Mouse (Mus musculus): ENCODE results near the gene Astn1. TPM values are rescaled to one million over a fixed set of nuclear protein-coding genes. Genes with fewer than 3 reads are reported as not detected.

Gene Astn1
- polyA plus RNA-seq, 1 experiment from 2014 or later = 1.0 TPM

GRCm38 (mm10) chr1:158597996-158598395 lies 235.9 kb downstream of the Astn1 start:
- no peaks in the 10 kb centered on the region for H3K36me3 ChIP-seq (ENCODE audit: control insufficient read depth, insufficient read depth, low read length)
- H3K4me1 ChIP-seq (ENCODE audit: control insufficient read depth in 2 of 2, insufficient read depth in 2 of 2, low read length in 2 of 2) = no peaks in the 10 kb centered on the region
- ATAC-seq (ENCODE audit: insufficient number of reproducible peaks, insufficient read depth, low FRiP score, low read depth) = no peak
- 71% methylated on average over 7 of the region's 7 CpGs for WGBS
- H3K27me3 ChIP-seq (ENCODE audit: control insufficient read depth, insufficient read depth, low read length) = no peaks in the 10 kb centered on the region
- no peak overlapping the region for H3K4me3 ChIP-seq (ENCODE audit: control insufficient read depth in 1 of 2, insufficient read depth in 1 of 2, low read depth in 1 of 2, low read length in 2 of 2)
- H3K27ac ChIP-seq (replicated peaks in 1 of 2; ENCODE audit: control insufficient read depth in 1 of 2, insufficient read depth in 1 of 2, low read depth in 2 of 2, low read length in 2 of 2) = no peak overlapping the region
- no peaks in the 10 kb centered on the region for H3K9me3 ChIP-seq (ENCODE audit: control insufficient read depth, low read length)
- H3K9ac ChIP-seq (ENCODE audit: low read length) = no peak overlapping the region
- H3K4me2 ChIP-seq (ENCODE audit: low read length) = no peak overlapping the region

GRCm38 (mm10) chr1:158599435-158599834 lies 237.4 kb downstream of the Astn1 start:
- H3K4me2 ChIP-seq (ENCODE audit: low read length) = no peak overlapping the region
- no peaks in the 10 kb centered on the region for H3K27me3 ChIP-seq (ENCODE audit: control insufficient read depth, insufficient read depth, low read length)
- ATAC-seq (ENCODE audit: insufficient number of reproducible peaks, insufficient read depth, low FRiP score, low read depth) = no peak
- H3K4me3 ChIP-seq (ENCODE audit: control insufficient read depth in 1 of 2, insufficient read depth in 1 of 2, low read depth in 1 of 2, low read length in 2 of 2) = no peak overlapping the region
- 81% methylated on average over 2 of the region's 2 CpGs for WGBS
- H3K9ac ChIP-seq (ENCODE audit: low read length) = no peak overlapping the region
- no peaks in the 10 kb centered on the region for H3K4me1 ChIP-seq (ENCODE audit: control insufficient read depth in 2 of 2, insufficient read depth in 2 of 2, low read length in 2 of 2)
- no peaks in the 10 kb centered on the region for H3K9me3 ChIP-seq (ENCODE audit: control insufficient read depth, low read length)
- no peaks in the 10 kb centered on the region for H3K36me3 ChIP-seq (ENCODE audit: control insufficient read depth, insufficient read depth, low read length)
- H3K27ac ChIP-seq (replicated peaks in 1 of 2; ENCODE audit: control insufficient read depth in 1 of 2, insufficient read depth in 1 of 2, low read depth in 2 of 2, low read length in 2 of 2) = no peak overlapping the region

DNA sequence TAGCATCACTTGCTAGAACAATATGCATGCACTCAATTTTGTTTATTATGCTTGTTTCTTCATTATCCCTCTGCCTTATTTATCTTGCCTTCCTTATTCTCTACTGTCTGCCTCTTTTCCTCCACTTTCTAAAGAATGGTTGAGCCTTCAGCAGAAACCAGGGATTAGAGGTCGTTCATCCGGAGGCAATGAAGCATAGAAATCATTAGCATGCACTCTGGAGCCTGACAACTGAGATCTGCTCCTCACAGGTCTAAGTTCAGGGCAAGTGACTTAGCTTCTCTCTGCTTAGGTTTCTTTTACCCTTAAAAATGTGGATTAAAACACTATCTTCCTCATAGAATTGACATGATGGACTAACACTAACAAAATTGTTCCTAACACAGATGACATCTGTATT lies 241.0 kb downstream of the Astn1 start:
- Histone ChIP-seq H3K9me3 (ENCODE audit: control insufficient read depth, low read length) (no peaks in the 10 kb centered on the region), H3K4me1 (ENCODE audit: control insufficient read depth in 2 of 2, insufficient read depth in 2 of 2, low read length in 2 of 2) (no peaks in the 10 kb centered on the region), H3K4me2 (ENCODE audit: low read length) (no peak overlapping the region), H3K4me3 (ENCODE audit: control insufficient read depth in 1 of 2, insufficient read depth in 1 of 2, low read depth in 1 of 2, low read length in 2 of 2) (no peak overlapping the region), H3K27ac (replicated peaks in 1 of 2; ENCODE audit: control insufficient read depth in 1 of 2, insufficient read depth in 1 of 2, low read depth in 2 of 2, low read length in 2 of 2) (no peak overlapping the region), H3K36me3 (ENCODE audit: control insufficient read depth, insufficient read depth, low read length) (no peaks in the 10 kb centered on the region), H3K9ac (ENCODE audit: low read length) (no peak overlapping the region), H3K27me3 (ENCODE audit: control insufficient read depth, insufficient read depth, low read length) (no peaks in the 10 kb centered on the region)
- no peak for ATAC-seq (ENCODE audit: insufficient number of reproducible peaks, insufficient read depth, low FRiP score, low read depth)
- 51% methylated on average over 2 of the region's 2 CpGs for WGBS

- Histone ChIP-seq H3K9ac (ENCODE audit: low read length) (no peak overlapping the region), H3K4me2 (ENCODE audit: low read length) (no peak overlapping the region), H3K36me3 (ENCODE audit: control insufficient read depth, insufficient read depth, low read length) (no peaks in the 10 kb centered on the region), H3K4me1 (ENCODE audit: control insufficient read depth in 2 of 2, insufficient read depth in 2 of 2, low read length in 2 of 2) (no peaks in the 10 kb centered on the region), H3K9me3 (ENCODE audit: control insufficient read depth, low read length) (no peaks in the 10 kb centered on the region), H3K27me3 (ENCODE audit: control insufficient read depth, insufficient read depth, low read length) (no peaks in the 10 kb centered on the region), H3K4me3 (ENCODE audit: control insufficient read depth in 1 of 2, insufficient read depth in 1 of 2, low read depth in 1 of 2, low read length in 2 of 2) (no peak overlapping the region), H3K27ac (replicated peaks in 1 of 2; ENCODE audit: control insufficient read depth in 1 of 2, insufficient read depth in 1 of 2, low read depth in 2 of 2, low read length in 2 of 2) (no peak overlapping the region)
- WGBS = 90% methylated on average over 1 of the region's 1 CpGs
- no peak for ATAC-seq (ENCODE audit: insufficient number of reproducible peaks, insufficient read depth, low FRiP score, low read depth)
Observed at GRCm38 (mm10) chr1:158604149-158604548, 242.1 kb downstream of the Astn1 start.

- Histone ChIP-seq H3K9me3 (ENCODE audit: control insufficient read depth, low read length) (no peaks in the 10 kb centered on the region), H3K27me3 (ENCODE audit: control insufficient read depth, insufficient read depth, low read length) (no peaks in the 10 kb centered on the region), H3K4me2 (ENCODE audit: low read length) (no peak overlapping the region), H3K4me3 (ENCODE audit: control insufficient read depth in 1 of 2, insufficient read depth in 1 of 2, low read depth in 1 of 2, low read length in 2 of 2) (no peak overlapping the region), H3K9ac (ENCODE audit: low read length) (no peak overlapping the region), H3K36me3 (ENCODE audit: control insufficient read depth, insufficient read depth, low read length) (no peaks in the 10 kb centered on the region), H3K27ac (replicated peaks in 1 of 2; ENCODE audit: control insufficient read depth in 1 of 2, insufficient read depth in 1 of 2, low read depth in 2 of 2, low read length in 2 of 2) (no peak overlapping the region), H3K4me1 (ENCODE audit: control insufficient read depth in 2 of 2, insufficient read depth in 2 of 2, low read length in 2 of 2) (no peaks in the 10 kb centered on the region)
- WGBS = 77% methylated on average over 4 of the region's 4 CpGs
- no peak for ATAC-seq (ENCODE audit: insufficient number of reproducible peaks, insufficient read depth, low FRiP score, low read depth)
Observed at GRCm38 (mm10) chr1:158605597-158605996, 243.5 kb downstream of the Astn1 start.

DNA sequence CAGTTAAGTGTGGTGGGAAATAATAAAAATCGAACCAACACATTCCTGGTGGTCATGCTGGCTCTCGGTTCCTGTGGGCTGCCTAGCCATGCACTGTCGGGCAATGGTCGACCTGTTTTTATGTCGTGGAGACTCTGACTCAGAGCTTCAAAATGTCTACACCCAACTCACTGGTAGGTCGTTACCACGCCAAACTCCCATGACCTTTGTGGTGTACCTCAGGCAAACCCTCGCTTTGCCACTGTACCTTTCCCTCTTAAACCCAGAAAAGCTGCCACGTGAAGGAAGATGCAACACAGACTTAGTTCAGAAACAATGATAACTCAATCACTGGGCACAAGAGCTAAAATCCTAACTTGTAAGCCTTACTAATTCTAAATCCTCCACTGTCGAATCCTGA lies 244.3 kb downstream of the Astn1 start:
- Histone ChIP-seq H3K4me1 (ENCODE audit: control insufficient read depth in 2 of 2, insufficient read depth in 2 of 2, low read length in 2 of 2) (no peaks in the 10 kb centered on the region), H3K4me2 (ENCODE audit: low read length) (no peak overlapping the region), H3K27me3 (ENCODE audit: control insufficient read depth, insufficient read depth, low read length) (no peaks in the 10 kb centered on the region), H3K9ac (ENCODE audit: low read length) (no peak overlapping the region), H3K4me3 (ENCODE audit: control insufficient read depth in 1 of 2, insufficient read depth in 1 of 2, low read depth in 1 of 2, low read length in 2 of 2) (no peak overlapping the region), H3K27ac (replicated peaks in 1 of 2; ENCODE audit: control insufficient read depth in 1 of 2, insufficient read depth in 1 of 2, low read depth in 2 of 2, low read length in 2 of 2) (no peak overlapping the region), H3K9me3 (ENCODE audit: control insufficient read depth, low read length) (no peaks in the 10 kb centered on the region), H3K36me3 (ENCODE audit: control insufficient read depth, insufficient read depth, low read length) (no peaks in the 10 kb centered on the region)
- 81% methylated on average over 10 of the region's 10 CpGs for WGBS
- ATAC-seq (ENCODE audit: insufficient number of reproducible peaks, insufficient read depth, low FRiP score, low read depth) = no peak

DNA sequence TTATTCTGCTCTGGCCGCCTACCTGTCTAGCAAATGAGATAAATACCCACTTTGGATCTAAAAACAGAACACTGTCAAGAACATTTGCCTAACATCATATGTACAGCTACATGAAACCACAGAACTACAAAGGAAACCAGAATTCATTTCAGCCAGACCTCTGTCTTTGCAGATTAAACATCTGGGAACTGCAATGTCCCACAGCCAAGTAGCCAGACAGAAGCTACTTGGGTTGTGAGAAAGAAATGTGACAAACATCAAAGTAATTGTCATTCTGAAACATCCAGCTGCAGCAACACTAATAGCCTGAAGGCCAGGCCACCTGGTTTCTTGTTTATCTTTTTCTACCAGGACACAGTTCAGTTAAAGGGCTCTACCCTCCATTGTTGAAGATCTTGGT lies 245.1 kb downstream of the Astn1 start:
- Histone ChIP-seq H3K36me3 (ENCODE audit: control insufficient read depth, insufficient read depth, low read length) (no peaks in the 10 kb centered on the region), H3K4me2 (ENCODE audit: low read length) (no peak overlapping the region), H3K27ac (replicated peaks in 1 of 2; ENCODE audit: control insufficient read depth in 1 of 2, insufficient read depth in 1 of 2, low read depth in 2 of 2, low read length in 2 of 2) (no peak overlapping the region), H3K4me3 (ENCODE audit: control insufficient read depth in 1 of 2, insufficient read depth in 1 of 2, low read depth in 1 of 2, low read length in 2 of 2) (no peak overlapping the region), H3K9ac (ENCODE audit: low read length) (no peak overlapping the region), H3K27me3 (ENCODE audit: control insufficient read depth, insufficient read depth, low read length) (no peaks in the 10 kb centered on the region), H3K4me1 (ENCODE audit: control insufficient read depth in 2 of 2, insufficient read depth in 2 of 2, low read length in 2 of 2) (no peaks in the 10 kb centered on the region), H3K9me3 (ENCODE audit: control insufficient read depth, low read length) (no peaks in the 10 kb centered on the region)
- ATAC-seq (ENCODE audit: insufficient number of reproducible peaks, insufficient read depth, low FRiP score, low read depth) = no peak
- 63% methylated on average over 1 of the region's 1 CpGs for WGBS

DNA sequence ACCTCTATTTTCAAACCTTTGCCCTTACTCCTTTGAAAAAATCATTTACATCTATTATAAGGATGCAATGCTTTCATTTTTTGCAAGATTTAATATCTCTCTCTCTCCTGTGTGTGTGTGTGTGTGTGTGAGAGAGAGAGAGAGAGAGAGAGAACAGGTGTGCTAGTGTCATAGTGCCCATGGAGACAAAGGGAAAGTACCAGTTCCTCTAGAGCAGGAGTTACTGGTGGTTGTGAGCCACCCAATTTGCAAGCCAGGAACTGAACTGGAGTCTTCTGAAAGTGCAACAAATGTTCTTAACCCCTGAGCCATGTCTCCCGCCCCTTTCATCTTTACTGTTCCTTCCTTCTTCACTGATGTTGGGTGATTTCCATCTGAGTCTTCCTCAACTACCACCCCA lies 253.1 kb downstream of the Astn1 start:
- Histone ChIP-seq H3K27me3 (ENCODE audit: control insufficient read depth, insufficient read depth, low read length) (no peaks in the 10 kb centered on the region), H3K4me3 (ENCODE audit: control insufficient read depth in 1 of 2, insufficient read depth in 1 of 2, low read depth in 1 of 2, low read length in 2 of 2) (no peak overlapping the region), H3K9me3 (ENCODE audit: control insufficient read depth, low read length) (no peaks in the 10 kb centered on the region), H3K9ac (ENCODE audit: low read length) (no peak overlapping the region), H3K4me2 (ENCODE audit: low read length) (no peak overlapping the region), H3K4me1 (ENCODE audit: control insufficient read depth in 2 of 2, insufficient read depth in 2 of 2, low read length in 2 of 2) (no peaks in the 10 kb centered on the region), H3K36me3 (ENCODE audit: control insufficient read depth, insufficient read depth, low read length) (no peaks in the 10 kb centered on the region), H3K27ac (replicated peaks in 1 of 2; ENCODE audit: control insufficient read depth in 1 of 2, insufficient read depth in 1 of 2, low read depth in 2 of 2, low read length in 2 of 2) (no peak overlapping the region)
- ATAC-seq (ENCODE audit: insufficient number of reproducible peaks, insufficient read depth, low FRiP score, low read depth) = no peak
- WGBS = 86% methylated on average over 1 of the region's 1 CpGs

Data from heart, embryonic 14.5 days (tissue).